Mouse (Mus musculus) brain, embryonic 14.5 days (tissue): ENCODE data around the gene Dnmt1.

Experiments used
- CTCF ChIP-seq: fragments of 200-500 bp; IDR thresholded peaks from 2 replicates; pipeline ENCODE4 v1.5.1; 2012; ENCODE audit warnings: inconsistent platforms, mild to moderate bottlenecking, moderate library complexity, borderline replicate concordance; ENCODE audit not compliant: insufficient read depth, insufficient read length; ENCODE audit errors: extremely low read depth
- POLR2A ChIP-seq: fragments of 200-500 bp; IDR thresholded peaks from 2 replicates; pipeline ENCODE4 v1.6.1; 2012; ENCODE audit warnings: mild to moderate bottlenecking, inconsistent platforms, borderline replicate concordance; ENCODE audit not compliant: poor library complexity, insufficient read depth, insufficient read length, severe bottlenecking; ENCODE audit errors: extremely low read depth

- no peak for TF ChIP-seq CTCF
- TF ChIP-seq POLR2A: no peak
Observed at GRCm38 (mm10) chr9:20879097-20879792, 80.4 kb downstream of the Dnmt1 start, which contains the start of gene Angptl6.
